Mouse (Mus musculus) lung, postnatal 0 days (tissue): ENCODE results near the gene Ifngr2.

Source experiments
- CTCF ChIP-seq: IDR thresholded peaks from 2 replicates; pipeline ENCODE4 v1.5.1; 2016; ENCODE audit warnings: antibody characterized with exemption, mild to moderate bottlenecking
- EP300 ChIP-seq: IDR thresholded peaks from 2 replicates; pipeline ENCODE4 v1.6.1; 2016; ENCODE audit warnings: antibody characterized with exemption, mild to moderate bottlenecking, control low read depth

DNA sequence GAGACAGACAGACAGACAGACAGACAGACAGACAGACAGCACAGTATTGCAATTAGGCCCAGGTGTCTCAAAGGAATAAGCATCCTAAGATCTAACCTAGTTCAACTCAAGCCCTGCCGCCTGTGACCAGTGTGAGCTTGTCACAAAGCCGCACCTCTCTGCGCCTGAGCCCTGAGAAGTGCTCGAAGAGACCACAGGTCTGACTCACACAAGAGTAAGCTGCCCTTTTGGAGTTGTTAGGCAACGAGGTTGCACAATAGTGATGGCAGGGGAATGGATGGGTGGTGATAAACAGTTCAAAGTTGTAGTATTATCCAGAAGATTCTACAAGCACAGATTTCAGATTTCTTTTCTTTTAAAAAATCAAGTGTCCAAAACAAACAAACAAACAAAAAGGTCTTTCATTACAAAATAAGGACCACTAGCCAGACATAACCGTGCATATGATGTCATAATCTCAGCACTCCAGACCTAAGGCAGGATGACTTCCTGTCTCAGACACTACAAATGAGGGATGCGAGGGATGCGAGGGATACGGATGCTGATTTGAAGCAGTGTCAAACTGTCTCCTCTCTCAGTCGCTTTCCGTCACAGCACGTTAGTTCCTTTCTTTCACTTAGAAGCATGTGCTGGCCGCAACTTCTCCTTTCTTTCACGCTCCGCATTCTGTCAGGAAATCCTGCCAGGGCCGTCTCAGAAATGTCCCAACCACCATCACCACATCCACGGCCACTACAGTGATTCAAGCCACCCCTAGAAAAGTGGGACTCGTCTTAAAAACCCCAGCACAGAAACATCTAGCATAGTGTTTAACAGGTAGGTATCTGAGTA is 24.2 kb upstream of the Ifngr2 start:
- TF ChIP-seq EP300, result peak; percentile 50; the same call in 1 of the 2 replicates
- no peak for TF ChIP-seq CTCF
